Mouse (Mus musculus): ENCODE results near the gene Ptrh1. TPM values are rescaled to one million over a fixed set of nuclear protein-coding genes. Genes with fewer than 3 reads are reported as not detected.

Ptrh1 gene
- total RNA-seq, 2 experiments from 2014 or later, result 1.7 to 3.3 TPM

DNA sequence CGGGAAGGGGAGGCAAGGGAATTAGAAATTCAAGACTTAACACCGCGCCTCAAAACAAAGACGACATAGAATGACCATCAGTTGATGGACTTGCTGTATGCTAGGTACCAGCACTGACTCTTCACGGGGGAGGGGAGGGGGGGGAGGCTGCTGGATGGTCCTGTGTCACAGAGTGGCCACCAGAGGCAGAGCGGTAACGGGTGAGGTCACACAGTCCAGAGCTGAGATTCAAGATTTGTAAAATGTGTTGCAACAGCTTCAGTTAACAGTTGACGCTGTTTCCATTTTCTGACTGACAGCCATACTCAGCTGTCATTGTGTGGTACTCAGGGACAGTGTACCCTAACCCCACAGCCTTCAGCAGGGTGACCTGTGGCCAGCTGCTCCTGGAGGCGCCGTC, 23.4 kb upstream of the Ptrh1 start:
- intact Hi-C loops (cut with DNase I), result no loop called here
- no peak for DNase-seq

GRCm38 (mm10) chr2:32756674-32757055, 18.9 kb upstream of the Ptrh1 start:
- DNase-seq, result no peak
- intact Hi-C loops (cut with DNase I), result loop anchor here (1.0 kb wide), 2 partner anchors 43 to 48 kb away; partner anchors contain the start of gene Cdk9

DNA sequence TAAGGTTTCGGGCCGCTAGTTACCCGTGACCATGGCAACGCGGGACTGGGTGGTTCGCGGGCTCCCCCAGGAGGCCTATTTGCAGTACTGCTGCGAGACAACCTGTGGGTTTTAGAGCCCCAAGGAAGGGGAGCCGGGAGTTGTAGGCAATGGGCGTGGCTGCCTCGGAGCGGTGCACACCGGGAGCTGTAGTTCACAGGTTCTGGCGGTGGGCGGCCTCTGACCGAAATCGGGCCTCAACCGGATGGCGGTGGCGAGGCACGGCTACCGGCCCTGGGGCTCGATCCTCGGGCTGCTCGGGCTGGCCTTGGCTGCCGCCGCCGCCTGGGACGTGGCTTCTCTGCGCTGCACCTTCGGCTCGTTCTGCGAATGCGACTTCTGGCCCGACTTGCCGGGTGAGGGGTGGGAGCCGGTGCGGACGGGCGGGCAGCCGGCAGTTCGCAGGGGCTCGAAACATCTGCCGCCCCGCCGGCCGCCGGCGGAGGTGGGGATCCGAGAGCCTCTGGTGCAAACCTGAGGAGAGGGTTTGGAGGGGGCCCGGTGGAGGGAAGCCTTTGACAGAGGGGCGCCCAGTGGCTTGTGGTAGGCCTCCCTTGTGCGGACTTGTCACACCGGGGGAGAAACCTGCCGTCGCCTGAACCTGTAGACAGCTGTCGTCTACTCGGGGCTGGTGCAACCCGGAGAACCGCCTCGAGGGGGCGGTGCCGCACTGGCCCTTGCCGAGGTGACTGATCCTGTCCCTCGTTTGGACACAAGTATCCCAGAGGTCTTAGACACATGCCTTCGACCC, 18.3 kb upstream of the Ptrh1 start, which contains the start of gene Tor2a:
Tor2a (plus strand) TSS at position 179 of the 790 bp plus-strand sequence.
- peak; percentile 98 to 99 for DNase-seq
- intact Hi-C loops (cut with DNase I), result loop anchor here (1.0 kb wide), 2 partner anchors 44 to 49 kb away; partner anchors contain the start of gene Cdk9

- no peak for DNase-seq
- intact Hi-C loops (cut with DNase I), result no loop called here
These were observed 17.1 kb upstream of the Ptrh1 start for GRCm38 (mm10) chr2:32758503-32758902.

DNA sequence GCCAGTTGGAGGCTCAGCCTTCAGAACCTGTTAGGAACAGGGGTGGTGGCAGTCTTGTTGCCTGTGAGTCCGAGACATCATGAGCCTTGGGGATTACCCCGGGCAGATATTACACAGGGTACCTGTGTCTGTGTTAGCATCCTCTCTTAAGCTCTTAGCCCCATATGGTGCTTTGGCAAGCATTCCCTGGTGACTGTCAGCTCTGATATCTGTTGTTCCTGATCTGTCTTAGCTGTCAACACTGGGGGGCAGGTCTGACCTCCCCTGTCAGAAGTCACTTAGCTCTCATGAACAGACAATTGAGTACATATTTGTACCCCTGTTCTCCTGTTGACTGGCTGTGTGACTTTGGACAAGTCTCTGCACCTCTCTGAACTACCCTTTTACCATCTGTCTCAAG, 16.6 kb upstream of the Ptrh1 start:
- intact Hi-C loops (cut with DNase I), result no loop called here
- DNase-seq, result no peak

DNA sequence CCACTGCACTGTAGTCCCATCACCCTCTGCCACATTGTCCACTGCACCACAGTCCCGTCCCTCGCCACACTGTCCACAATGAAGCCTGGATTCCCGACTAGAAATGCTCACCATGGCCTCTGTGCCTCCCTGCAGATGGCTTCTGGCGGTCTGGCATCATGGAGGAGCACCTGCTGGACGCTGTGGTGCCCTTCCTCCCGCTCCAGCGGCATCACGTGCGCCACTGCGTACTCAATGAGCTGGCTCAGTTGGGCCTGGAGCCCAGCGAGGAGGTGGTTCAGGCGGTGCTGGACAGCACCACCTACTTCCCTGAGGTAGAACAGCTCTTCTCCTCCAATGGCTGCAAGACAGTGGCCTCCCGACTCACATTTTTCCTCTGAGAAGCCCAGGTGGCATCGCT, 14.2 kb upstream of the Ptrh1 start:
- DNase-seq, result no peak
- intact Hi-C loops (cut with DNase I), result no loop called here

- intact Hi-C loops (cut with DNase I), result no loop called here
- DNase-seq, result no peak
These were observed 13.7 kb upstream of the Ptrh1 start for GRCm38 (mm10) chr2:32761859-32762258.

DNA sequence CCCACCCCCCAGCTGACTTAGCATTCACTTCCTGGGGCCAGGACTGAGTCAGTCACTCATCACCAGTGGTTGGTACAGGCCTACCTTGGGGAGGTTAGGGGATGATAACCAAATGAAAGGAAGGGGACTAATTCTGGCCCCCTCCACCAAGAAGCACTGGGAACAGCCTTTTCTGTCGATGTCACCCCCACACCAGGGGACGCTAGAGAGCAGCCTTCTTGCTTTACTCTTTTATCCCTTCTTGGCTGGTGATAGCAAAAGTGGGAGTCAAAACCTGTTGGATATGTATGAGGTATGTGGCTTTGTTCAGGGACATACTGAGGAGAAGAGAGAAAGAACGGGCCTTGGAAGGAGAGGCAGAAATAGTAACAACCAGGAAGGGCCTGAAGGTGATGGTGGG, 12.2 kb upstream of the Ptrh1 start:
- intact Hi-C loops (cut with DNase I), result no loop called here
- DNase-seq, result no peak

GRCm38 (mm10) chr2:32767241-32767640, 8.3 kb upstream of the Ptrh1 start:
- intact Hi-C loops (cut with DNase I), result no loop called here

GRCm38 (mm10) chr2:32768661-32769285, 6.8 kb upstream of the Ptrh1 start:
- no peak for DNase-seq
- intact Hi-C loops (cut with DNase I), result no loop called here

More at GRCm38 (mm10) chr2:32767241-32767640, 8.3 kb upstream of the Ptrh1 start:
- no peak for DNase-seq

DNA sequence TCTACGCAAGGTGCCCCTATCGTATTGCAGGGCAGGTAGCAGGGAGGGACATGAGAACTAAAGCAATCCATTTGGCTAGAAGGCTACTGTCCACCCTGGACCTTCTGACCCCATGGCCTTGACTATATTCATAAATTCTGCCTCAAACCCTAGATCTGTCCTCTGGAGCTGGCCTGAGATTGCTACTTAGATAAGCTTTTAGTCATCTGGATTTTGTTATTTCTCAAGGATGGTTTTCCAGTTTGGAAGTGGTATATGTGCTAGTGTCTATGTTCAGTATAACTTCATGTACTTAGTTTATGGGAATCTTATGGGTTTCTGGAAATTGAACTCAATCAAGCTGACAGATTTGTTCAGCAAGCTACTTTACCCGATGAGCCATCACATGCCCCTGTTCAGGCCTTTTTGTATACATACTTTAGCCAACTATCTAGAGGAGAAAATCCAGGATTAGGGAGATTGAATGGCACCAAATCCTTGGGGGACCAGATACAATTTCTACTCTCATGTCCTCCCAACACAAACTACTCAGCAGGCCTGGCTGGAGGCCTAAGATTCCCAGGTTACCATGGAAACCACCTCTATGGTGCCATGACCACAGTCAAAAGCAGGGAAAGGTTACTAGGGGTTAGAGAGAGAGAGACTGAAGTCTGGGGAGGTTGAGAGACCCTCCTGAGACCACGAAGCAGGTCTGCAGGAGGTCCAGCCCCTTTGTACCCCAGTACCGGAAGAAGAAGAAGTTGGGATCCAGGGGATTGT, 6.1 kb upstream of the Ptrh1 start:
- intact Hi-C loops (cut with DNase I), result no loop called here

DNA sequence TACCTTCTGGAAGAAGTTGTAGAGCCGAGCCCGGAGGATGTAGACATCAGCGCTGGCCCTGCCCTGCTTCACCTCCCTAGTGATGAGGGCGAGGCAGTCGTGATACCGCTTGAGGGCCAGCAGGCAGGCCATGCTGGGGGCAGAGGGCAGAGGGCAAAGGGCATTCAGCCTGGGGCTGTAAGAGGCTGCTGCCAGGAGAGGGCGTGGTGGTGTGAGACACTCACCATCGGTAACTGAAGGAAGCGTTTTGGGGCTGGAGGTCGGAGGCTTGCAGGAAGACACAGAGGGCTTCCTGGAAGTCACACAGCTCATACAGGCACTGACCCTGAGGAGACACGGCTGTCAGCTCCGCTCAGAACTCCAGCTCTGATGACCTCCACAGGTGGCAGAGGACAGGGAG, 3.7 kb upstream of the Ptrh1 start:
- intact Hi-C loops (cut with DNase I), result no loop called here

More for the DNA sequence above, 6.1 kb upstream of the Ptrh1 start:
- DNase-seq, result no peak

GRCm38 (mm10) chr2:32772626-32773279, 2.8 kb upstream of the Ptrh1 start:
- intact Hi-C loops (cut with DNase I), result no loop called here
- DNase-seq, result no peak

More for the DNA sequence above, 3.7 kb upstream of the Ptrh1 start:
- no peak for DNase-seq

DNA sequence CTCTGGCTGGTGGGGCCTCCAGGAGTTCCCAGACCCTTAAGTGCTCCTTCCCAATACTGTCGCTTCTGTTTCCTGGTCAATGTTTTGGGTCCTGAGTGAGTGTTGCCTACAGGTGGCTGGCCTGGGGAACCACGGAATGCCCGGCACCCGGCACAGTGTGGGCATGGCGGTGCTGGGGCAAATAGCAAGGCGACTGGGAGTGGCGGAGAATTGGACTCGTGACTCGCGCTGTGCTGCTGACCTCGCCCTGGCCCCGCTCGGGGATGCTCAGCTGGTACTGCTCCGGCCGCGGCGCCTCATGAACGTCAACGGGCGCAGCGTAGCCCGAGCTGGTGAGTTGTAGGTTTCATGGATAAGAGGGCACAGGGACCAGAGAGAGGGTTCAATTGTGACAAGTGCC, 606 bp downstream of the Ptrh1 start:
- no peak for DNase-seq
- intact Hi-C loops (cut with DNase I), result loop anchor here (5.0 kb wide), 1 partner anchor 151 kb away; no protein-coding TSS in a partner anchor

GRCm38 (mm10) chr2:32778081-32778480, 2.5 kb downstream of the Ptrh1 start:
- intact Hi-C loops (cut with DNase I), result loop anchor here (5.0 kb wide), 1 partner anchor 149 kb away; no protein-coding TSS in a partner anchor

DNA sequence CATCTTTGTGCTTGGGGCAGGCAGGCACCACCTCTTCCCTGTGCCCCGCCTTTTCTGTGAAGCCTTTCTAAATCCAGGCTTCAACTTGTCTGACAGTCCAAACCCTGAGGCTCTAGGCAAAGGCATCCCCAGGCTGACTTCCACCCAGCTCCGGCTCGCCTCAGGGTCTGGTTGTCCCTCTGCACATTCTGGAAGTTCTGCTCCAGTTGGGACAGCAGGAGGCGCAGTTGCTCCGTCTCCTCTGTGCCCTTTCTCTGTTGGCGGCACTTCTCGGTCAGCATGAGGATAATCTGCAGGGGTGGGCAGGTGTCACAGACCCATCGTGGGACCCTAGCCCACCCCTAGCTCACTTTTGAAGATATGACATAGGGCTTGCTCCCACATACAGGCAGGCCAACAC, 3.5 kb downstream of the Ptrh1 start:
- intact Hi-C loops (cut with DNase I), result loop anchor here (1.0 to 5.0 kb wide), 2 partner anchors 78 to 148 kb away; no protein-coding TSS in a partner anchor
- peak; percentile 83 to 88 for DNase-seq

More at GRCm38 (mm10) chr2:32778081-32778480, 2.5 kb downstream of the Ptrh1 start:
- no peak for DNase-seq

DNA sequence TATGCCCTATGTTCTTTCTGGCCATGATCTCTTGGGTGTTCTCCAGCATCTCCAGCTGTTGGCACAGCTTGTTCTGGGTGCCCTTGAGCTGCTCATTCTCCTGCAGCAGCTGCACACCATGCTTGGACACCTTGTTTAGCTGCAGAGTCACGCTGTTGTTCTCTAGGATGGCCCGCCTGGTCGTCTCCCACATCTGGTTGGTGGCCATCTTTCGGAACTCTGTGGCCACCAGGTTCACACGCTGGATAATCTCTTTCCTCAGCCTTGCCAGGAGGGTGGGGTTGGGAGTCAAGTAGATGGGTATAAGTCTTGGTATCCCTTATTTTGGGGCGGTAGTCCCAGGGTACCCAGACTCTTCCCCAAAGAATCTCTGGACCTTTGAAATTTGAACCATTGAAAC, 4.1 kb downstream of the Ptrh1 start:
- intact Hi-C loops (cut with DNase I), result loop anchor here (1.0 to 5.0 kb wide), 2 partner anchors 78 to 148 kb away; no protein-coding TSS in a partner anchor
- DNase-seq, result no peak

GRCm38 (mm10) chr2:32781710-32782109, 6.1 kb downstream of the Ptrh1 start:
- DNase-seq, result no peak
- intact Hi-C loops (cut with DNase I), result no loop called here

DNA sequence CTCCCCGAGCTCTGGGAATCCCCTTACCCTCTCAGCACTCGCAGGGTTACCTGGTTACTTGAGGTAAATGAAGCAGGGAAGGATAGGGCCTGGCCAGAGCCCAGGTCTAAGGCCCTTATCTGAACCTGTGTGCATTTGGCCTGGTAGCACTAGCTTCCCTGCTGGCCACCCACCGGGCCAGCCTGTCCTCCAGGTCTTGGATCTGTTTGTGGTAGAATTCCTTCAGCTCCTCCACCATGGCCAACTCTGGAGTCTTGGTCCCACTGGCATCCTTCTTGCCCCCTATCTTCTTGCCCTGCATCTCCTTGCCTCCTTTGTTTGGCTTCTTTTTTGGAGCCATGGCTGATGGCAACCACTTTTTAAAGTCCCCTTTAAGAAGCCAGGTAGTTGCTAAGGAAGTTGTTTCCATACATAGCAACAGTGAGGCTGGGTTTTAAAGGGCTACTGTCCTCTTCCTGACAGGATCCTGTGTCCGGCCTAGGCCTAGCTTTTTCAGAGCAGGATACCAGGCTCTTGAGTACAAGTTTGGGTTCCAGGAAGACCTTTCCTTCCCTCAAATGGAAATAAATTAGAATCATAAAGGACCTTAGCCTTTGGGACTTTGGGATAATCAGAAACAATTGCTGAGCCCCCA, 8.6 kb downstream of the Ptrh1 start, which contains the start of gene Cfap157:
Cfap157 (minus strand) TSS at position 381 of the 634 bp plus-strand sequence.
- intact Hi-C loops (cut with DNase I), result no loop called here
- peak; percentile 66 to 72 for DNase-seq

- intact Hi-C loops (cut with DNase I), result no loop called here
- peak in 1 of 2 experiments; percentile 39 for DNase-seq
These were observed 11.6 kb downstream of the Ptrh1 start for GRCm38 (mm10) chr2:32787176-32787575.

Measured in heart, postnatal 10 days (tissue).